Mouse (Mus musculus) ES-Bruce4 (cell line): ENCODE results near the gene Tsc1.

Experiments
- CTCF ChIP-seq: IDR thresholded peaks from one replicate; pipeline ENCODE4 v1.8.1; 2011; ENCODE audit warnings: low read depth, low read length
- EP300 ChIP-seq: IDR thresholded peaks from 2 replicates; pipeline ENCODE4 v1.6.1; 2011; ENCODE audit warnings: low read depth, low read length; ENCODE audit not compliant: insufficient read depth
- POLR2A ChIP-seq: IDR thresholded peaks from one replicate; pipeline ENCODE4 v1.8.1; 2011; ENCODE audit warnings: low read length; ENCODE audit not compliant: insufficient read depth

DNA sequence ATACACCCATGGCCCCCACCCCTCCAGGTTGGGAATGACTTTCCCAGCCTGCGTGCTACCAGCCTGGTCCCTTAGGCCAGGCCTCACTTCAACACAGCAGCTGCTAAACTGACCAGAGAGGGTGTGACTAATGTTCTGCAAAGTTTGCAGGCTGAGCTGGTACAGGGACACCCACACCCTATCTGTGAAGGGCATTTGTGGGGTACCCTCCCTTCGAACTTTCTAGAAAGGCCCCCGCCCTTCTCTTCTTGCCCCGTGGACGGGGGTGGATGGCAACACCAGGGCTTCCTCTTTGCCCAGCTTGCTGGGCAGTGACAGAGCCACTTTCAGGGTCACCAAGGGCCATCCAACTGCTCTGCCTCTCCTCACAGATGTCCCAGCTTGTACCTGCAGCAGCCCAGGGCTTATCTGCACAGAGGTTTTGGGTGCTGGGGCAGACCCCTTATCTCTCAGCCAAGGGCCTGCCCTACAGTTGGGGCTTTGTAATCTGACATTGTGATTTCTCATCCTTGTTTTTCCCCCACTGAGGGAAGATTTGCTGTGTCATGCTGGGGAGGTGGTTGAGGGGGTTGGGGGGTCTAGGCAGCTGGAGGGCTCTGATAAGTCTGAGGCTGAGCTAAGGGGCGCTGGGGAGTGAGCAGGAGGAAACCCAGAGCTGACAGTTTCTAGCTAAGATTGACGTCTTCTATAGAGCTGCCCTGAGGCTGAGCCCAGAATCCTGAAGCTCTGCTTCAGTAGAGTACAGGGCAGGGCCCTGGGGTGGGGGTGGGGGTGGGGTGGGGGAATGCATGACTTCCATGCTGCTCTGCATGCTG lies 43.1 kb upstream of the Tsc1 start:
- TF ChIP-seq CTCF, result no peak
- TF ChIP-seq POLR2A, result no peak
- TF ChIP-seq EP300, result no peak
